Mouse (Mus musculus) heart, adult 10 weeks (tissue): ENCODE measurements around the gene Slc5a7. TPM values are rescaled to one million over a fixed set of nuclear protein-coding genes. Genes with fewer than 3 reads are reported as not detected.

Experiments used
- polyA plus RNA-seq: library from polyadenylated mRNA; stranded (reverse); fragments of 350-450 nt; fragmentation: Illumina TruSeq; extraction: RNeasy Lipid Tissue Mini Kit (QIAGEN cat#74804); gene quantifications from one replicate; pipeline ENCODE4 v1.2.3, GENCODE M21; 2014; ENCODE audit warnings: low read depth, low replicate concordance

Gene Slc5a7
- 0.08 TPM for polyA plus RNA-seq

GRCm38 (mm10) chr17:54298934-54299333, at the start of gene Slc5a7:
Gene Slc5a7, minus strand, starts transcription at chr17:54299034.

